Mouse (Mus musculus): ENCODE measurements around the gene Gipc2. TPM values are rescaled to one million over a fixed set of nuclear protein-coding genes. Genes with fewer than 3 reads are reported as not detected.

Gene Gipc2
- polyA plus RNA-seq, 1 experiment from 2014 or later = 45.7 TPM

DNA sequence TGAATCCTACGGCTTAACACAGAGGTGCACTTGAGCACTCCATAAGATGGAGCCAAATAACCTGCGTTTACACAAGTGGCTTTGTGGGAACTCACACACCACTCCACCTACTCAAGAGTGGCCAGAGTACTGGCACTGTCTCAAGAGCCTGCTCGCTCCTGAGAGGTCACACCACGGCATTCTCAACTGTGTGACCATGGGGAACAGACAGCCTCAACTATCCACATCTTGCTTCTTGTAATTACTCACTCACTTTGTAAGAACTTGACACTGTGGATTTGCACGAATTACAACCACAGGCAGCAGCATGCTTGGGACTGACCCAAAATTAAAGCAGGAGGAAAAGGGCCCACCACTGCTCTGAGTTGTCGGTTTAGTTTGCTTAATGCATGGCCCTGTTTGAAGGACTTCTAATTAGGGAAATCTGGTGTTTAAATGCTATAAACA, 25.8 kb upstream of the Gipc2 start:
- peak overlapping the region; percentile 67 for H3K4me2 ChIP-seq (replicated peaks; ENCODE audit: low read depth, low read length)
- peak overlapping the region; percentile 86 for H3K27ac ChIP-seq (ENCODE audit: low read length)
- H3K36me3 ChIP-seq (ENCODE audit: insufficient read depth, low read length) = no peaks in the 10 kb centered on the region
- H3K9me3 ChIP-seq (ENCODE audit: low read length) = no peaks in the 10 kb centered on the region
- peak overlapping the region; percentile 67 for H3K9ac ChIP-seq (replicated peaks; ENCODE audit: low read length)
- peak overlapping the region; percentile 59 for H3K4me3 ChIP-seq (ENCODE audit: low read length)
- ATAC-seq (ENCODE audit: low FRiP score, low TSS enrichment) = peak; percentile 42
- H3K4me1 ChIP-seq (ENCODE audit: insufficient read depth, low read length) = peaks cover 16% of the 10 kb centered on the region
- H3K27me3 ChIP-seq (ENCODE audit: insufficient read depth, low read length) = no peaks in the 10 kb centered on the region
- 7% methylated on average over 6 of the region's 6 CpGs for WGBS

DNA sequence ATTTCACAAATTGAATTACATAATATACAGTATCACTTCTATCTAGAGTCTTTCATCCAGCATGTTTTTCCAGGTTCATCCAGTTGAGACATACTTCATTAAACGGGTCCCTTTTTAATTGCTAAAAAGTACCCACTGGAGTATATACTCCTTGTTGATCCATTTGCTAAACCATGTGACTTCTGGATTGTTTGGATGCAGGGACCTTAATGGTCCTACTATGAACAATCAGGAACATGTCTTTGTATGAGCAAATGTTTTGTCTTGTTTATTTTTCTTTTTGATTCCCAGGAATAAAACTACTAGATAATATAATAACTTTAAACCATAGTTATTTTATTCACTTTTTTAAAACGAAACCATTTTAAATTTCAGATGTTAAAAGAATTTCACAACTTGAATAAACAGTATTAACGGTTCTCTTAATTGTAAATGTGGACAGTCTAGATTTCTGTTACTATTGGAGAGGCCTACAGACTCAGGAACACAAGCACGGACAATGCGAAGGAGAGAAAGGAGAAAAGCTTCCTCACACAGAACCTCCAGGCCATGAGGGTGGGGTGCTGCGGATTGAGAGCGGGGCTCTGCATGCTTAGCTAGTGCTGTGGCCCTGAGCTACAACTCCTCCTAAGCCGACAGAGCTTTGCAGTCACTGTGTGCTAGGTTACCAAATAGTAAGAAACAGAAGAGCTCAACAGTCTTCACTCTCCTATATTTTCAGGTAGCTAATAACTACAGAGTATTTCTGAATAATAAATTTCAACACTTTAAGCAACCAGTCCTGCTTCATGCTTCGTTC, 24.8 kb upstream of the Gipc2 start:
- ATAC-seq (ENCODE audit: low FRiP score, low TSS enrichment) = no peak
- Histone ChIP-seq H3K9me3 (ENCODE audit: low read length) (no peaks in the 10 kb centered on the region), H3K27ac (ENCODE audit: low read length) (peak overlapping the region; percentile 50; the same call in 1 of the 2 replicates), H3K4me2 (replicated peaks; ENCODE audit: low read depth, low read length) (peak overlapping the region; percentile 41), H3K4me1 (ENCODE audit: insufficient read depth, low read length) (peaks cover 16% of the 10 kb centered on the region), H3K4me3 (ENCODE audit: low read length) (peak overlapping the region; percentile 29), H3K27me3 (ENCODE audit: insufficient read depth, low read length) (no peaks in the 10 kb centered on the region), H3K9ac (replicated peaks; ENCODE audit: low read length) (peak overlapping the region; percentile 62), H3K36me3 (ENCODE audit: insufficient read depth, low read length) (peaks cover 4% of the 10 kb centered on the region; the same call in 1 of the 2 replicates)
- WGBS = 74% methylated on average over 9 of the region's 9 CpGs

DNA sequence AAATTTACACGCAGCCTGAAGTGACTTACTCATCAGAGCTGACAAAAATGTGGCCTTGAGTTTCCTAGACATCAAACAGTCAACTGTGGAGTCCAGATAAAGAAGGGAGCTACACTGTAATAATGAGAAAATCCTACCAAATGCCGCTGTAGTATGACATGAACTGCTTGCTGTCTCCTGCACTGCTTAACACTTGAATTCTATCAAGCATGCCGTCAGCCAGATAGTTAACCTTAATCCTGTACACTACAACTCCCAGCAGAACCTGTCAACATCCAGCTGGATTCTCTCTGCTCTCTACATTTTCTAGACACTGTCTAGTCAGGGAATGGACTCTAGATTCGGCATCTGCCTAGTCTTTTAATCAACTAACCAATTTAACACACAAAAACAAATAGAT, 23.3 kb upstream of the Gipc2 start:
- H3K4me3 ChIP-seq (ENCODE audit: low read length) = no peak overlapping the region
- ATAC-seq (ENCODE audit: low FRiP score, low TSS enrichment) = peak; percentile 44
- peaks cover 11% of the 10 kb centered on the region for H3K36me3 ChIP-seq (ENCODE audit: insufficient read depth, low read length)
- 34% methylated on average over 4 of the region's 4 CpGs for WGBS
- H3K9ac ChIP-seq (replicated peaks; ENCODE audit: low read length) = no peak overlapping the region
- H3K27ac ChIP-seq (ENCODE audit: low read length) = no peak overlapping the region
- peaks cover 16% of the 10 kb centered on the region for H3K4me1 ChIP-seq (ENCODE audit: insufficient read depth, low read length)
- H3K9me3 ChIP-seq (ENCODE audit: low read length) = no peaks in the 10 kb centered on the region
- peak overlapping the region; percentile 11; the same call in 1 of the 2 replicates for H3K4me2 ChIP-seq (replicated peaks; ENCODE audit: low read depth, low read length)
- H3K27me3 ChIP-seq (ENCODE audit: insufficient read depth, low read length) = no peaks in the 10 kb centered on the region

GRCm38 (mm10) chr3:152186106-152186505, 20.1 kb upstream of the Gipc2 start:
- ATAC-seq (ENCODE audit: low FRiP score, low TSS enrichment) = no peak
- Histone ChIP-seq H3K4me2 (replicated peaks; ENCODE audit: low read depth, low read length) (no peak overlapping the region), H3K9ac (replicated peaks; ENCODE audit: low read length) (no peak overlapping the region), H3K4me3 (ENCODE audit: low read length) (no peak overlapping the region), H3K4me1 (ENCODE audit: insufficient read depth, low read length) (peaks cover 7% of the 10 kb centered on the region), H3K27ac (ENCODE audit: low read length) (no peak overlapping the region), H3K27me3 (ENCODE audit: insufficient read depth, low read length) (no peaks in the 10 kb centered on the region), H3K9me3 (ENCODE audit: low read length) (no peaks in the 10 kb centered on the region), H3K36me3 (ENCODE audit: insufficient read depth, low read length) (peaks cover 18% of the 10 kb centered on the region)
- 74% methylated on average over 6 of the region's 6 CpGs for WGBS

GRCm38 (mm10) chr3:152183522-152183921, 17.5 kb upstream of the Gipc2 start:
- Histone ChIP-seq H3K27me3 (ENCODE audit: insufficient read depth, low read length) (no peaks in the 10 kb centered on the region), H3K4me1 (ENCODE audit: insufficient read depth, low read length) (peaks cover 4% of the 10 kb centered on the region; the same call in 1 of the 2 replicates), H3K4me3 (ENCODE audit: low read length) (no peak overlapping the region), H3K9me3 (ENCODE audit: low read length) (no peaks in the 10 kb centered on the region), H3K9ac (replicated peaks; ENCODE audit: low read length) (no peak overlapping the region), H3K27ac (ENCODE audit: low read length) (no peak overlapping the region), H3K4me2 (replicated peaks; ENCODE audit: low read depth, low read length) (no peak overlapping the region), H3K36me3 (ENCODE audit: insufficient read depth, low read length) (peaks cover 18% of the 10 kb centered on the region)
- ATAC-seq (ENCODE audit: low FRiP score, low TSS enrichment) = no peak
- 74% methylated on average over 9 of the region's 9 CpGs for WGBS

DNA sequence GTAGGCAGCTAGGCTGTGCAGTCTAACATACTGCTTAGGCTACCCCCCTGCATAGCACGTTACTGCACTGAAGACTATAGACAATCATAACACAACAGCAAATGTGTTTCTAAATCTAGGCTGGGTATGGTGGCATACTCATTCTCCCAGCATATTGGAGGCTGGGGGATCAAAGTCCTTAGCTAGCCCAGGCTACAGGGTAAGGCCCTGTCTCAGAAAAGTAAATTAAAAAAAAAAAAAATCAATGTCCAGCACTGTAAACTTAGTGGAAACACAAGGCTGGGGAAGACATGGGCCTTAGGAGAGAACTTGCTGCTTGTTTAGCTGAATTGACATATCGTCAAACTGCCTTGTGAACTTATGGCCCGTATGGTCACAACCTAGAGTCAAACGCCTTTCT, 14.6 kb upstream of the Gipc2 start:
- no peak for ATAC-seq (ENCODE audit: low FRiP score, low TSS enrichment)
- no peaks in the 10 kb centered on the region for H3K9me3 ChIP-seq (ENCODE audit: low read length)
- H3K4me1 ChIP-seq (ENCODE audit: insufficient read depth, low read length) = peaks cover 4% of the 10 kb centered on the region; the same call in 1 of the 2 replicates
- no peaks in the 10 kb centered on the region for H3K27me3 ChIP-seq (ENCODE audit: insufficient read depth, low read length)
- H3K4me2 ChIP-seq (replicated peaks; ENCODE audit: low read depth, low read length) = no peak overlapping the region
- H3K9ac ChIP-seq (replicated peaks; ENCODE audit: low read length) = no peak overlapping the region
- H3K36me3 ChIP-seq (ENCODE audit: insufficient read depth, low read length) = peaks cover 13% of the 10 kb centered on the region
- H3K4me3 ChIP-seq (ENCODE audit: low read length) = no peak overlapping the region
- H3K27ac ChIP-seq (ENCODE audit: low read length) = no peak overlapping the region
- WGBS = 82% methylated on average over 4 of the region's 4 CpGs

- no peaks in the 10 kb centered on the region for H3K9me3 ChIP-seq (ENCODE audit: low read length)
- no peaks in the 10 kb centered on the region for H3K27me3 ChIP-seq (ENCODE audit: insufficient read depth, low read length)
- ATAC-seq (ENCODE audit: low FRiP score, low TSS enrichment) = peak; percentile 50; the same call in 1 of the 2 replicates
- peaks cover 4% of the 10 kb centered on the region; the same call in 1 of the 2 replicates for H3K4me1 ChIP-seq (ENCODE audit: insufficient read depth, low read length)
- H3K4me2 ChIP-seq (replicated peaks; ENCODE audit: low read depth, low read length) = no peak overlapping the region
- no peak overlapping the region for H3K9ac ChIP-seq (replicated peaks; ENCODE audit: low read length)
- 17% methylated on average over 1 of the region's 1 CpGs for WGBS
- no peak overlapping the region for H3K4me3 ChIP-seq (ENCODE audit: low read length)
- no peak overlapping the region for H3K27ac ChIP-seq (ENCODE audit: low read length)
- peaks cover 7% of the 10 kb centered on the region; the same call in 1 of the 2 replicates for H3K36me3 ChIP-seq (ENCODE audit: insufficient read depth, low read length)
Measured at GRCm38 (mm10) chr3:152179285-152179684, 13.3 kb upstream of the Gipc2 start.

GRCm38 (mm10) chr3:152178816-152179215, 12.8 kb upstream of the Gipc2 start:
- 64% methylated on average over 4 of the region's 4 CpGs for WGBS
- H3K4me1 ChIP-seq (ENCODE audit: insufficient read depth, low read length) = peaks cover 4% of the 10 kb centered on the region; the same call in 1 of the 2 replicates
- H3K36me3 ChIP-seq (ENCODE audit: insufficient read depth, low read length) = peaks cover 7% of the 10 kb centered on the region; the same call in 1 of the 2 replicates
- H3K4me3 ChIP-seq (ENCODE audit: low read length) = no peak overlapping the region
- no peaks in the 10 kb centered on the region for H3K9me3 ChIP-seq (ENCODE audit: low read length)
- H3K27me3 ChIP-seq (ENCODE audit: insufficient read depth, low read length) = no peaks in the 10 kb centered on the region
- no peak overlapping the region for H3K27ac ChIP-seq (ENCODE audit: low read length)
- no peak overlapping the region for H3K4me2 ChIP-seq (replicated peaks; ENCODE audit: low read depth, low read length)
- no peak overlapping the region for H3K9ac ChIP-seq (replicated peaks; ENCODE audit: low read length)
- ATAC-seq (ENCODE audit: low FRiP score, low TSS enrichment) = no peak

DNA sequence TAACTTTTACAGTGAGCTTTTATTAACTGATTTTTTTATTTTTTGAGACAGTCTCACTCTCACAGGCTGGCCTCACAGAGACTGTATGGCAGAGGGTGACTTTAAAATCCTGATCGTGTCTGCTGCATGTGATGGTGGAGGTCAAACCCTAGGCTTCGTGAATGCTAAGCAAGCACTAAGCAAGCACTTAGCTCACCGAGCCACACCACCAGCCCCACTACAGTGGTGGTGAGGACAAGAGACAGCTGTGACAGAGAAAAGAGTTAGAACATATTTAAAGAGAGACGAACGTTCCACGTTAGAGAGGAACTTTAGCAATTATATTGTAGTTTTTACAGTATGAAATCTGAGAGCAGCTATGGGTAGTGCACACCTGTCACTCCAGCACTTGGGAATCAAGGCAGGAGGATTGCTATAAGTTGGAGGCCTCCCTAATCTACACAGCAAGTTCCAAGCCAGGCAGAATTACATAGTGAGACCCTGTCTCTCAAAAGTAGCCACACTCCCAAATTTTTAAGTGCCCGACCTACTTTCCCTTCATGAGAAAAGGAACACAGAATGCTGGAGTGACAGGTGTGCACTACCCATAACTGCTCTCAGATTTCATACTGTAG, 6.4 kb upstream of the Gipc2 start:
- Histone ChIP-seq H3K36me3 (ENCODE audit: insufficient read depth, low read length) (no peaks in the 10 kb centered on the region), H3K9ac (replicated peaks; ENCODE audit: low read length) (no peak overlapping the region), H3K4me1 (ENCODE audit: insufficient read depth, low read length) (no peaks in the 10 kb centered on the region), H3K4me2 (replicated peaks; ENCODE audit: low read depth, low read length) (no peak overlapping the region), H3K9me3 (ENCODE audit: low read length) (0 out of 2 replicates have a peak, but pooled peaks cover 8% of the 10 kb centered on the region), H3K27ac (ENCODE audit: low read length) (no peak overlapping the region), H3K4me3 (ENCODE audit: low read length) (no peak overlapping the region), H3K27me3 (ENCODE audit: insufficient read depth, low read length) (no peaks in the 10 kb centered on the region)
- no peak for ATAC-seq (ENCODE audit: low FRiP score, low TSS enrichment)
- 55% methylated on average over 7 of the region's 7 CpGs for WGBS

GRCm38 (mm10) chr3:152171862-152172261, 5.8 kb upstream of the Gipc2 start:
- WGBS = 45% methylated on average over 7 of the region's 7 CpGs
- peaks cover 4% of the 10 kb centered on the region; the same call in 1 of the 2 replicates for H3K4me1 ChIP-seq (ENCODE audit: insufficient read depth, low read length)
- no peak overlapping the region for H3K4me2 ChIP-seq (replicated peaks; ENCODE audit: low read depth, low read length)
- 0 out of 2 replicates have a peak, but pooled peaks cover 8% of the 10 kb centered on the region for H3K9me3 ChIP-seq (ENCODE audit: low read length)
- no peaks in the 10 kb centered on the region for H3K27me3 ChIP-seq (ENCODE audit: insufficient read depth, low read length)
- H3K4me3 ChIP-seq (ENCODE audit: low read length) = no peak overlapping the region
- H3K9ac ChIP-seq (replicated peaks; ENCODE audit: low read length) = no peak overlapping the region
- ATAC-seq (ENCODE audit: low FRiP score, low TSS enrichment) = no peak
- H3K27ac ChIP-seq (ENCODE audit: low read length) = no peak overlapping the region
- no peaks in the 10 kb centered on the region for H3K36me3 ChIP-seq (ENCODE audit: insufficient read depth, low read length)

All from kidney, embryonic 16.5 days (tissue).